ENCODE assay signal across 8 mouse cellular contexts in genomic region chr10:81293334-81294030, GRCm38 (mm10). TPM values are rescaled to one million over a fixed set of nuclear protein-coding genes. Genes with fewer than 3 reads are reported as not detected.
DNase-seq lines count a peak whose midpoint lies in the region; ATAC-seq and TF ChIP-seq lines count a peak whose summit lies in the region.

No protein-coding gene starts in this region.

- H3K27ac ChIP-seq in heart, embryonic 14.5 days (replicated peaks in 1 of 2; ENCODE audit: control insufficient read depth in 1 of 2, insufficient read depth in 1 of 2, low read depth in 2 of 2, low read length in 2 of 2), result peak overlapping the region in 1 of 2 experiments; percentile 75; a peak in 1 of 4 replicates
- H3K27ac ChIP-seq in bone marrow, adult 2 months (ENCODE audit: control insufficient read depth, insufficient read depth, low read depth, low read length, poor library complexity), result peak overlapping the region; percentile 97
- peak overlapping the region; percentile 95 for H3K27ac ChIP-seq in hindbrain, embryonic 10.5 days
- peak overlapping the region; percentile 80 for H3K27ac ChIP-seq in midbrain, embryonic 11.5 days (ENCODE audit: low read depth, low read length)

- peaks cover 26% of the 10 kb centered on the region for H3K27me3 ChIP-seq in heart, embryonic 14.5 days (ENCODE audit: control insufficient read depth, insufficient read depth, low read length)
- H3K27me3 ChIP-seq in hindbrain, embryonic 10.5 days (ENCODE audit: insufficient read depth, poor library complexity, severe bottlenecking), result peaks cover 35% of the 10 kb centered on the region
- peaks cover 23% of the 10 kb centered on the region for H3K27me3 ChIP-seq in midbrain, embryonic 11.5 days (ENCODE audit: control insufficient read depth, insufficient read depth, low read length)

- TF ChIP-seq POLR2A in bone marrow, adult 2 months (IDR thresholded peaks at IDR 0.05; ENCODE audit: borderline replicate concordance, control insufficient read depth, low read depth, low read length), result no peak

- H3K9ac ChIP-seq in heart, embryonic 14.5 days (ENCODE audit: low read length), result peak overlapping the region; percentile 78
- peak overlapping the region; percentile 88 for H3K9ac ChIP-seq in midbrain, embryonic 11.5 days (ENCODE audit: low read length)

- DNase-seq in heart, postnatal 25 days (ENCODE audit: low spot score), result no peak
- no peak for DNase-seq in hindbrain, embryonic 10.5 days (ENCODE audit: low spot score)
- DNase-seq in midbrain, embryonic 11.5 days (ENCODE audit: low spot score, missing footprints), result no peak
- DNase-seq in left cerebral cortex, postnatal 14 days (ENCODE audit: low spot score in 2 of 2), result no peak
- no peak for DNase-seq in ovary, postnatal 36 days (ENCODE audit: low spot score)
- no peak for DNase-seq in layer of hippocampus, adult 11-12 months (ENCODE audit: low spot score)

- peaks cover 27 to 29% of the 10 kb centered on the region in 2 experiments for H3K4me1 ChIP-seq in heart, embryonic 14.5 days (ENCODE audit: control insufficient read depth in 2 of 2, insufficient read depth in 2 of 2, low read length in 2 of 2)
- H3K4me1 ChIP-seq in bone marrow, adult 2 months (ENCODE audit: control insufficient read depth, insufficient read depth, low read length), result peaks cover 22% of the 10 kb centered on the region
- H3K4me1 ChIP-seq in hindbrain, embryonic 10.5 days (replicated peaks), result peaks cover 45% of the 10 kb centered on the region
- H3K4me1 ChIP-seq in midbrain, embryonic 11.5 days (ENCODE audit: control insufficient read depth, insufficient read depth, low read length), result peaks cover 11% of the 10 kb centered on the region

- no peak for ATAC-seq in heart, embryonic 14.5 days (ENCODE audit: insufficient number of reproducible peaks, insufficient read depth, low FRiP score, low read depth)
- no peak for ATAC-seq in midbrain, embryonic 11.5 days (ENCODE audit: low FRiP score)

- TF ChIP-seq CTCF in bone marrow, adult 2 months (IDR thresholded peaks at IDR 0.05; ENCODE audit: control insufficient read depth, insufficient read depth, low read length), result no peak

- no peaks in the 10 kb centered on the region for H3K9me3 ChIP-seq in heart, embryonic 14.5 days (ENCODE audit: control insufficient read depth, low read length)
- H3K9me3 ChIP-seq in hindbrain, embryonic 10.5 days, result no peaks in the 10 kb centered on the region
- H3K9me3 ChIP-seq in midbrain, embryonic 11.5 days (ENCODE audit: control insufficient read depth, low read length), result no peaks in the 10 kb centered on the region

- H3K4me2 ChIP-seq in heart, embryonic 14.5 days (ENCODE audit: low read length), result peak overlapping the region; percentile 98
- H3K4me2 ChIP-seq in midbrain, embryonic 11.5 days, result peak overlapping the region; percentile 64

- no peaks in the 10 kb centered on the region; the same call in 1 of the 2 replicates for H3K36me3 ChIP-seq in heart, embryonic 14.5 days (ENCODE audit: control insufficient read depth, insufficient read depth, low read length)
- H3K36me3 ChIP-seq in hindbrain, embryonic 10.5 days, result peaks cover 18% of the 10 kb centered on the region
- no peaks in the 10 kb centered on the region for H3K36me3 ChIP-seq in midbrain, embryonic 11.5 days (ENCODE audit: control insufficient read depth, insufficient read depth, low read length)

- WGBS in heart, embryonic 14.5 days, result 3% methylated on average over 25 of the region's 25 CpGs
- 1% methylated on average over 25 of the region's 25 CpGs for WGBS in bone marrow, adult 2 months
- 4% methylated on average over 25 of the region's 25 CpGs for WGBS in hindbrain, embryonic 10.5 days
- 5% methylated on average over 25 of the region's 25 CpGs for WGBS in midbrain, embryonic 11.5 days

- intact Hi-C loops in heart, postnatal 25 days (cut with DNase I), result loop anchor here (2.0 kb wide), 1 partner anchor 27 kb away; the partner anchor contains the start of gene Cactin
- intact Hi-C loops in left cerebral cortex, postnatal 14 days (cut with DNase I), result no loop called here

- peak overlapping the region; percentile 83 to 85 for H3K4me3 ChIP-seq in heart, embryonic 14.5 days (ENCODE audit: control insufficient read depth in 1 of 2, insufficient read depth in 1 of 2, low read depth in 1 of 2, low read length in 2 of 2)
- peak overlapping the region; percentile 81 for H3K4me3 ChIP-seq in bone marrow, adult 2 months (replicated peaks; ENCODE audit: control insufficient read depth, low read depth, low read length)
- peak overlapping the region; percentile 84 for H3K4me3 ChIP-seq in hindbrain, embryonic 10.5 days
- peak overlapping the region; percentile 89 for H3K4me3 ChIP-seq in midbrain, embryonic 11.5 days (ENCODE audit: low read depth, low read length)

RNA-seq across cellular contexts. Expression of gene Pip5k1c, which starts 0.7 kb away (rescaled TPM):
- polyA plus RNA-seq in heart, embryonic 14.5 days (2014; fragmentation: Nextera tagmentation; extraction: Ambion mirVana), result 31.4 and 33.7 TPM in 2 replicates
- total RNA-seq in heart, postnatal 25 days (2021), result 10 to 100 TPM; 30.0 to 33.7 TPM
- 31.2 and 62.2 TPM in 2 replicates for polyA plus RNA-seq in bone marrow, adult 2 months (2011; ENCODE audit: insufficient read depth, insufficient read length, low replicate concordance, missing spikeins)
- 62.1 and 78.5 TPM in 2 replicates for polyA plus RNA-seq in hindbrain, embryonic 10.5 days (2016; fragmentation: Nextera tagmentation; extraction: Ambion mirVana)
- polyA plus RNA-seq in midbrain, embryonic 11.5 days (2014; fragmentation: Nextera tagmentation; extraction: Ambion mirVana), result 42.0 and 46.2 TPM in 2 replicates
- 100 to 1,000 TPM; 391 to 396 TPM for total RNA-seq in left cerebral cortex, postnatal 14 days (2021)

RNA-seq across cellular contexts. Expression of gene Tjp3, which starts 2.1 kb away (rescaled TPM):
- polyA plus RNA-seq in heart, embryonic 14.5 days (2014; fragmentation: Nextera tagmentation; extraction: Ambion mirVana), result 1.8 and 2.2 TPM in 2 replicates
- total RNA-seq in heart, postnatal 25 days (2021), result not detected
- 3.0 and 3.4 TPM in 2 replicates for polyA plus RNA-seq in bone marrow, adult 2 months (2011; ENCODE audit: insufficient read depth, insufficient read length, low replicate concordance, missing spikeins)
- polyA plus RNA-seq in hindbrain, embryonic 10.5 days (2016; fragmentation: Nextera tagmentation; extraction: Ambion mirVana), result 7.0 and 9.0 TPM in 2 replicates
- polyA plus RNA-seq in midbrain, embryonic 11.5 days (2014; fragmentation: Nextera tagmentation; extraction: Ambion mirVana), result 3.9 and 4.0 TPM in 2 replicates
- total RNA-seq in left cerebral cortex, postnatal 14 days (2021), result under 1 TPM; 0.15 to 0.47 TPM

RNA-seq across cellular contexts. Expression of gene Apba3, which starts 26.7 kb away (rescaled TPM):
- 38.8 and 39.8 TPM in 2 replicates for polyA plus RNA-seq in heart, embryonic 14.5 days (2014; fragmentation: Nextera tagmentation; extraction: Ambion mirVana)
- 100 to 1,000 TPM in 1 of 2 experiments, 10 to 100 TPM in 1; 98.4 to 123 TPM for total RNA-seq in heart, postnatal 25 days (2021)
- polyA plus RNA-seq in bone marrow, adult 2 months (2011; ENCODE audit: insufficient read depth, insufficient read length, low replicate concordance, missing spikeins), result 14.6 and 32.8 TPM in 2 replicates
- polyA plus RNA-seq in hindbrain, embryonic 10.5 days (2016; fragmentation: Nextera tagmentation; extraction: Ambion mirVana), result 46.2 and 54.6 TPM in 2 replicates
- 25.4 and 31.2 TPM in 2 replicates for polyA plus RNA-seq in midbrain, embryonic 11.5 days (2014; fragmentation: Nextera tagmentation; extraction: Ambion mirVana)
- total RNA-seq in left cerebral cortex, postnatal 14 days (2021), result 10 to 100 TPM; 34.8 to 35.8 TPM

RNA-seq across cellular contexts. Expression of gene Mrpl54, which starts 26.7 kb away (rescaled TPM):
- polyA plus RNA-seq in heart, embryonic 14.5 days (2014; fragmentation: Nextera tagmentation; extraction: Ambion mirVana), result 274 and 298 TPM in 2 replicates
- total RNA-seq in heart, postnatal 25 days (2021), result 10 to 100 TPM; 93.8 to 96.6 TPM
- 34.4 and 75.4 TPM in 2 replicates for polyA plus RNA-seq in bone marrow, adult 2 months (2011; ENCODE audit: insufficient read depth, insufficient read length, low replicate concordance, missing spikeins)
- polyA plus RNA-seq in hindbrain, embryonic 10.5 days (2016; fragmentation: Nextera tagmentation; extraction: Ambion mirVana), result 238 and 239 TPM in 2 replicates
- 198 and 205 TPM in 2 replicates for polyA plus RNA-seq in midbrain, embryonic 11.5 days (2014; fragmentation: Nextera tagmentation; extraction: Ambion mirVana)
- total RNA-seq in left cerebral cortex, postnatal 14 days (2021), result 10 to 100 TPM; 39.0 to 41.4 TPM

RNA-seq across cellular contexts. Expression of gene Cactin, which starts 27.4 kb away (rescaled TPM):
- polyA plus RNA-seq in heart, embryonic 14.5 days (2014; fragmentation: Nextera tagmentation; extraction: Ambion mirVana), result 16.6 and 16.9 TPM in 2 replicates
- total RNA-seq in heart, postnatal 25 days (2021), result 10 to 100 TPM; 13.5 to 16.6 TPM
- polyA plus RNA-seq in bone marrow, adult 2 months (2011; ENCODE audit: insufficient read depth, insufficient read length, low replicate concordance, missing spikeins), result 24.0 and 36.6 TPM in 2 replicates
- 53.2 and 58.8 TPM in 2 replicates for polyA plus RNA-seq in hindbrain, embryonic 10.5 days (2016; fragmentation: Nextera tagmentation; extraction: Ambion mirVana)
- 31.9 and 36.8 TPM in 2 replicates for polyA plus RNA-seq in midbrain, embryonic 11.5 days (2014; fragmentation: Nextera tagmentation; extraction: Ambion mirVana)
- 10 to 100 TPM; 25.1 to 27.2 TPM for total RNA-seq in left cerebral cortex, postnatal 14 days (2021)
